Mouse (Mus musculus) C2C12 (cell line): ENCODE measurements around the gene Arhgap27. TPM values are rescaled to one million over a fixed set of nuclear protein-coding genes. Genes with fewer than 3 reads are reported as not detected.

Experiments
- H3K27me3 ChIP-seq: one replicate; pipeline ENCODE4 v1.6.1; 2011; ENCODE audit not compliant: control insufficient read depth, insufficient read depth, insufficient read length
- H3K36me3 ChIP-seq: one replicate; pipeline ENCODE4 v1.6.1; 2011; ENCODE audit not compliant: control insufficient read depth, insufficient read depth
- H3K4me3 ChIP-seq: one replicate; pipeline ENCODE4 v1.5.1; 2011; ENCODE audit warnings: mild to moderate bottlenecking, control low read depth; ENCODE audit not compliant: poor library complexity, insufficient read depth, severe bottlenecking
- H3K79me2 ChIP-seq: one replicate; pipeline ENCODE4 v1.6.1; 2011; ENCODE audit not compliant: control insufficient read depth, insufficient read depth
- H3K79me3 ChIP-seq: one replicate; pipeline ENCODE4 v1.6.1; 2011; ENCODE audit warnings: low read depth, control low read depth
- H3ac ChIP-seq: one replicate; pipeline ENCODE3; 2011; ENCODE audit warnings: low read depth; ENCODE audit not compliant: control insufficient read depth, insufficient read length
- CEBPB ChIP-seq: IDR thresholded peaks from one replicate; pipeline ENCODE4 v1.6.1; 2011; ENCODE audit warnings: low read depth, mild to moderate bottlenecking, control low read depth, moderate library complexity
- CTCF ChIP-seq: IDR thresholded peaks from one replicate; pipeline ENCODE4 v1.5.1; 2011; ENCODE audit not compliant: control insufficient read depth, insufficient read depth, insufficient read length
- FOSL1 ChIP-seq: IDR thresholded peaks from one replicate; pipeline ENCODE4 v1.8.0; 2011; ENCODE audit warnings: mild to moderate bottlenecking, low read length; ENCODE audit not compliant: poor library complexity, insufficient read depth, severe bottlenecking
- MAX ChIP-seq: IDR thresholded peaks from one replicate; pipeline ENCODE4 v1.6.1; 2011; ENCODE audit warnings: mild to moderate bottlenecking, control low read depth
- MYOD1 ChIP-seq: IDR thresholded peaks from one replicate; pipeline ENCODE4 v1.6.1; 2011; ENCODE audit warnings: low read depth; ENCODE audit not compliant: control insufficient read depth, insufficient read length
- MYOG ChIP-seq: IDR thresholded peaks from one replicate; pipeline ENCODE4 v1.6.1; 2011; ENCODE audit not compliant: control insufficient read depth, insufficient read length; ENCODE audit errors: extremely low read depth
- USF1 ChIP-seq: IDR thresholded peaks from one replicate; pipeline ENCODE4 v1.6.1; 2011; ENCODE audit warnings: low read depth, mild to moderate bottlenecking, control low read depth, moderate library complexity
- polyA plus RNA-seq: library from polyadenylated mRNA; unstranded; fragments of >200 nt; fragmentation: generic; extraction: Trizol; gene quantifications from one replicate; pipeline ENCODE4 v1.2.1, GENCODE M21; 2012; ENCODE audit warnings: missing spikeins

Gene Arhgap27
- polyA plus RNA-seq, 1 experiment: 0.19 TPM

- H3K79me2 ChIP-seq: peaks cover 4% of the 10 kb centered on the region
- H3ac ChIP-seq: no peak overlapping the region
- peaks cover 30% of the 10 kb centered on the region for H3K36me3 ChIP-seq
- H3K27me3 ChIP-seq: no peaks in the 10 kb centered on the region
- no peak overlapping the region for H3K4me3 ChIP-seq
- TF ChIP-seq USF1 (no peak), CTCF (peak; percentile 44)
- H3K79me3 ChIP-seq: no peaks in the 10 kb centered on the region
These were observed 38.7 kb upstream of the Arhgap27 start for GRCm38 (mm10) chr11:103402198-103402597.

GRCm38 (mm10) chr11:103399986-103400385 is 36.5 kb upstream of the Arhgap27 start:
- H3K79me2 ChIP-seq: no peaks in the 10 kb centered on the region
- no peak overlapping the region for H3K4me3 ChIP-seq
- peaks cover 38% of the 10 kb centered on the region for H3K36me3 ChIP-seq
- no peak overlapping the region for H3ac ChIP-seq
- H3K79me3 ChIP-seq: no peaks in the 10 kb centered on the region
- TF ChIP-seq CTCF (no peak), FOSL1 (no peak), CEBPB (peak; percentile 71), MYOD1 (no peak), MYOG (no peak), USF1 (peak; percentile 66)
- no peaks in the 10 kb centered on the region for H3K27me3 ChIP-seq

- no peaks in the 10 kb centered on the region for H3K27me3 ChIP-seq
- H3K4me3 ChIP-seq: no peak overlapping the region
- H3K36me3 ChIP-seq: peaks cover 43% of the 10 kb centered on the region
- no peaks in the 10 kb centered on the region for H3K79me2 ChIP-seq
- TF ChIP-seq CEBPB: no peak
- no peak for TF ChIP-seq MYOD1
- no peak for TF ChIP-seq USF1
- no peak for TF ChIP-seq MYOG
- TF ChIP-seq CTCF: no peak
- TF ChIP-seq FOSL1: no peak
- no peak for TF ChIP-seq MAX
- H3K79me3 ChIP-seq: no peaks in the 10 kb centered on the region
- H3ac ChIP-seq: no peak overlapping the region
These were observed 35.6 kb upstream of the Arhgap27 start for GRCm38 (mm10) chr11:103399050-103399449.

- H3K36me3 ChIP-seq: peaks cover 45% of the 10 kb centered on the region
- no peaks in the 10 kb centered on the region for H3K79me3 ChIP-seq
- no peak overlapping the region for H3ac ChIP-seq
- no peak overlapping the region for H3K4me3 ChIP-seq
- no peak for TF ChIP-seq CTCF
- TF ChIP-seq MYOD1: no peak
- TF ChIP-seq USF1: no peak
- TF ChIP-seq MAX: no peak
- no peaks in the 10 kb centered on the region for H3K79me2 ChIP-seq
- H3K27me3 ChIP-seq: no peaks in the 10 kb centered on the region
These were observed 33.2 kb upstream of the Arhgap27 start for GRCm38 (mm10) chr11:103396682-103397081.

GRCm38 (mm10) chr11:103396236-103396635 is 32.7 kb upstream of the Arhgap27 start:
- Histone ChIP-seq H3K79me3 (no peaks in the 10 kb centered on the region), H3K79me2 (no peaks in the 10 kb centered on the region), H3ac (no peak overlapping the region), H3K27me3 (no peaks in the 10 kb centered on the region), H3K36me3 (peaks cover 45% of the 10 kb centered on the region), H3K4me3 (no peak overlapping the region)
- no peak for TF ChIP-seq USF1
- no peak for TF ChIP-seq CEBPB
- no peak for TF ChIP-seq MYOD1
- no peak for TF ChIP-seq CTCF
- TF ChIP-seq MAX: no peak
- no peak for TF ChIP-seq MYOG
- TF ChIP-seq FOSL1: no peak

- no peak overlapping the region for H3K4me3 ChIP-seq
- H3K27me3 ChIP-seq: no peaks in the 10 kb centered on the region
- H3K79me2 ChIP-seq: peaks cover 6% of the 10 kb centered on the region
- H3ac ChIP-seq: no peak overlapping the region
- no peak for TF ChIP-seq FOSL1
- H3K79me3 ChIP-seq: no peaks in the 10 kb centered on the region
- peaks cover 50% of the 10 kb centered on the region for H3K36me3 ChIP-seq
These were observed 31.1 kb upstream of the Arhgap27 start for GRCm38 (mm10) chr11:103394604-103395003.
